ENCODE assay signal across 15 mouse cellular contexts in the genomic region with DNA sequence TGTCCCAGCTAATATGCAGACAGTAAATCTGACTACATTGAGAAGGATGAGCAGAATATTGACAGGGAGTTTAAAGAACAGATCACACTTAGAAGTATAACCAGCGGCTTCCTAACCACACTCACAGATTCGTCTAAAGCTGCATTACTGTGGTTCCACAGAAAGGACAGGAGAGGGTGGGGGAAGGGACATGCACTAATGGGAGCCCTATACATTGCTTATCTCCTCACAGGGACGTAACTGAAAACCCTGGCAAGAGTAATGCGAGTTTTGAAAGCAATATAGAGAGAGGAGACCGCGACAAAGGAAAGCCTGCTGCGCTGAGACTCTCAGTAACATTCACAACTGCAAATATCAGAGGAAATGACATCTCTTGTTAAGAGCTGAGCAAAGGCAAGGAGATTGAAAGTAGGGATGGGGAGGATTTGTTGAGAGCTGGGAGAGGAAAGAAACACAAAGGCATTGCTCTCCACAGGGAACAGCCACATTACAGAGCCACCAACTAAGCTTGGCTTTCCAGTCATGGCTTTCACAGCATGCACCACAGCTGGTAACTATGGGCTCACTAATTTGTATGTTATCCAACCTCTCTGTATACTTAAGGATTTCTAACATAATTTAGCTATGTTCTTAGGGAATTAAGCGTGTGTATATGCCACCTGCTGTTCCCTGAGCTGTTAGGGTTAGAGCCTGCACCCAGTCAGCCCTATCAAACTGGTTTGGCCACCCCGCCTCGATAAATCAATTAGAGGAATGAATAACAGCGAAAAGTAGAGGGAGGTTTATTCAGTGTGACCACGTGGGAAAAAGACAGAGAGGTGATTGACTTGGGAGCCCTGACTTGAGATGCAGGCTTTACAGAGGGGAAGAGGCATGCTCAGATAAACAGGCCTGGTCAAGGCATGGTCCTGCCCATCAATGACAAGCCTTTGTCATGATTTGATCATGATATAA. TPM values are rescaled to one million over a fixed set of nuclear protein-coding genes. Genes with fewer than 3 reads are reported as not detected.
DNase-seq lines count a peak whose midpoint lies in the region; ATAC-seq lines count a peak whose summit lies in the region.
"Had no signal": no experiment of that assay in that cellular context is flagged by ENCODE, and none has a peak within 500 bp of the region (broad histone marks: within the 10 kb centered on the region; RNA-seq: fewer than 3 reads in every experiment).

No protein-coding gene starts in this region.

- H3K4me2 ChIP-seq in neural tube, embryonic 11.5 days (ENCODE audit: low read depth) = no peak overlapping the region
- H3K4me2 ChIP-seq in forebrain, embryonic 16.5 days (ENCODE audit: low read length) = peak overlapping the region; percentile 19; the same call in 1 of the 2 replicates
- 0 out of 2 replicates have a peak overlapping the region, but pooled peaks have one; percentile 2 for H3K4me2 ChIP-seq in midbrain, embryonic 11.5 days
- H3K4me2 ChIP-seq in stomach, embryonic 15.5 days = peak overlapping the region; percentile 35
- H3K4me2 ChIP-seq: embryonic facial prominence, embryonic 13.5 days; limb, embryonic 12.5 days had no signal

- H3K27me3 ChIP-seq in neural tube, embryonic 11.5 days (ENCODE audit: control insufficient read depth, insufficient read depth, low read length) = no peaks in the 10 kb centered on the region
- H3K27me3 ChIP-seq in forebrain, embryonic 16.5 days (replicated peaks; ENCODE audit: control insufficient read depth, insufficient read depth, low read length) = no peaks in the 10 kb centered on the region
- no peaks in the 10 kb centered on the region for H3K27me3 ChIP-seq in midbrain, embryonic 11.5 days (ENCODE audit: control insufficient read depth, insufficient read depth, low read length)
- no peaks in the 10 kb centered on the region for H3K27me3 ChIP-seq in stomach, embryonic 15.5 days (replicated peaks)
- H3K27me3 ChIP-seq: embryonic facial prominence, embryonic 13.5 days; limb, embryonic 12.5 days had no signal

- H3K27ac ChIP-seq in neural tube, embryonic 11.5 days (ENCODE audit: low read depth, low read length) = no peak overlapping the region
- no peak overlapping the region; the same call in 1 of the 2 replicates for H3K27ac ChIP-seq in forebrain, embryonic 16.5 days (ENCODE audit: low read length)
- H3K27ac ChIP-seq in midbrain, embryonic 11.5 days (ENCODE audit: low read depth, low read length) = no peak overlapping the region
- H3K27ac ChIP-seq in stomach, embryonic 15.5 days = peak overlapping the region; percentile 46; the same call in 1 of the 2 replicates
- H3K27ac ChIP-seq: embryonic facial prominence, embryonic 13.5 days; gastrocnemius, adult 2 months; limb, embryonic 12.5 days; macrophage had no signal

- H3K4me3 ChIP-seq in neural tube, embryonic 11.5 days (ENCODE audit: low read depth, low read length) = no peak overlapping the region
- no peak overlapping the region for H3K4me3 ChIP-seq in forebrain, embryonic 16.5 days (replicated peaks; ENCODE audit: low read length)
- H3K4me3 ChIP-seq in midbrain, embryonic 11.5 days (ENCODE audit: low read depth, low read length) = no peak overlapping the region
- no peak overlapping the region for H3K4me3 ChIP-seq in stomach, embryonic 15.5 days (replicated peaks)
- H3K4me3 ChIP-seq: embryonic facial prominence, embryonic 13.5 days; gastrocnemius, adult 2 months; limb, embryonic 12.5 days had no signal

- no peaks in the 10 kb centered on the region for H3K9me3 ChIP-seq in neural tube, embryonic 11.5 days (ENCODE audit: control insufficient read depth, low read length)
- no peaks in the 10 kb centered on the region for H3K9me3 ChIP-seq in forebrain, embryonic 16.5 days (ENCODE audit: control insufficient read depth, low read length)
- no peaks in the 10 kb centered on the region for H3K9me3 ChIP-seq in midbrain, embryonic 11.5 days (ENCODE audit: control insufficient read depth, low read length)
- no peaks in the 10 kb centered on the region for H3K9me3 ChIP-seq in stomach, embryonic 15.5 days
- H3K9me3 ChIP-seq: embryonic facial prominence, embryonic 13.5 days; limb, embryonic 12.5 days had no signal

- no peaks in the 10 kb centered on the region for H3K4me1 ChIP-seq in neural tube, embryonic 11.5 days (ENCODE audit: control insufficient read depth, insufficient read depth, low read length)
- H3K4me1 ChIP-seq in forebrain, embryonic 16.5 days (replicated peaks; ENCODE audit: control insufficient read depth, insufficient read depth, low read length) = peaks cover 7% of the 10 kb centered on the region
- H3K4me1 ChIP-seq in midbrain, embryonic 11.5 days (ENCODE audit: control insufficient read depth, insufficient read depth, low read length) = 0 out of 2 replicates have a peak, but pooled peaks cover 2% of the 10 kb centered on the region
- peaks cover 9% of the 10 kb centered on the region; the same call in 1 of the 2 replicates for H3K4me1 ChIP-seq in stomach, embryonic 15.5 days

- H3K36me3 ChIP-seq in neural tube, embryonic 11.5 days (ENCODE audit: control insufficient read depth, insufficient read depth, low read length) = no peaks in the 10 kb centered on the region
- no peaks in the 10 kb centered on the region for H3K36me3 ChIP-seq in forebrain, embryonic 16.5 days (ENCODE audit: control insufficient read depth, insufficient read depth)
- no peaks in the 10 kb centered on the region for H3K36me3 ChIP-seq in midbrain, embryonic 11.5 days (ENCODE audit: control insufficient read depth, insufficient read depth, low read length)
- H3K36me3 ChIP-seq in stomach, embryonic 15.5 days = no peaks in the 10 kb centered on the region
- H3K36me3 ChIP-seq: embryonic facial prominence, embryonic 13.5 days; limb, embryonic 12.5 days had no signal

- WGBS in neural tube, embryonic 11.5 days = 12% methylated on average over 12 of the region's 12 CpGs
- 6% methylated on average over 12 of the region's 12 CpGs for WGBS in forebrain, embryonic 16.5 days
- WGBS in midbrain, embryonic 11.5 days = 6% methylated on average over 12 of the region's 12 CpGs
- 24% methylated on average over 12 of the region's 12 CpGs for WGBS in stomach, embryonic 15.5 days

- ATAC-seq in neural tube, embryonic 11.5 days (ENCODE audit: insufficient read depth, low FRiP score, low TSS enrichment) = peak; percentile 45
- ATAC-seq in forebrain, embryonic 16.5 days = peak; percentile 75
- peak; percentile 86 for ATAC-seq in midbrain, embryonic 11.5 days (ENCODE audit: low FRiP score)
- ATAC-seq in stomach, embryonic 15.5 days (ENCODE audit: insufficient read depth, low FRiP score, low read depth) = peak; percentile 91
- ATAC-seq: inflammation-experienced regulatory T-cells, adult 6 months had no signal

- no peak for DNase-seq in neural tube, embryonic 11.5 days (ENCODE audit: low spot score)
- DNase-seq in neural tube, embryonic 10.5 days (ENCODE audit: extremely low spot score, low spot score) = no peak
- DNase-seq in midbrain, embryonic 11.5 days (ENCODE audit: low spot score, missing footprints) = peak; percentile 86
- DNase-seq in T-cell, adult 2 months (ENCODE audit: low spot score) = no peak
- no peak for DNase-seq in layer of hippocampus, adult 9-11 months
- no peak for DNase-seq in left cerebral cortex, adult 8-10 months (ENCODE audit: low spot score in 2 of 2)
- DNase-seq: gastrocnemius, adult 2 months; thymus, adult 18-20 months had no signal

- no peak overlapping the region for H3K9ac ChIP-seq in neural tube, embryonic 11.5 days (ENCODE audit: low read length)
- H3K9ac ChIP-seq in forebrain, embryonic 16.5 days (replicated peaks; ENCODE audit: low read depth, low read length) = 0 out of 2 replicates have a peak overlapping the region, but pooled peaks have one; percentile 6
- H3K9ac ChIP-seq in midbrain, embryonic 11.5 days (ENCODE audit: low read length) = no peak overlapping the region
- H3K9ac ChIP-seq in stomach, embryonic 15.5 days = no peak overlapping the region
- H3K9ac ChIP-seq: embryonic facial prominence, embryonic 13.5 days; limb, embryonic 12.5 days had no signal

RNA-seq across cellular contexts. Expression of gene Cxcl13, which starts 34.9 kb away (rescaled TPM):
- 0.33 and 0.64 TPM in 2 replicates for polyA plus RNA-seq in neural tube, embryonic 11.5 days (2014; fragmentation: Nextera tagmentation; extraction: Ambion mirVana)
- not detected in 2 replicates for polyA plus RNA-seq in forebrain, embryonic 16.5 days (2015; fragmentation: Nextera tagmentation; extraction: Ambion mirVana)
- not detected in 2 replicates for polyA plus RNA-seq in midbrain, embryonic 11.5 days (2014; fragmentation: Nextera tagmentation; extraction: Ambion mirVana)
- polyA plus RNA-seq in stomach, embryonic 15.5 days (2015; fragmentation: Nextera tagmentation; extraction: Ambion mirVana) = 29.7 and 31.9 TPM in 2 replicates
- total RNA-seq in left cerebral cortex, adult 8-10 months (2022) = 1 to 10 TPM in 1 of 4 experiments, under 1 TPM in 1, not detected in 2; 0.30 to 1.1 TPM
- total RNA-seq: ES-E14 had no signal
- polyA plus RNA-seq: macrophage had no signal

Comparison
In these comparisons a context has a peak if more than half of its experiments do, and no peak if none do; other contexts are left out.
1. RNA of gene Cxcl13, which starts 34.9 kb away (polyA plus RNA-seq): 29.7 to 31.9 TPM in stomach, embryonic 15.5 days; 0.33 to 0.64 TPM in neural tube, embryonic 11.5 days, not detected in forebrain, embryonic 16.5 days and not detected in midbrain, embryonic 11.5 days; every median in the first group is over 10 times any median in the second.
2. Peak in every context shown above with its lines, with median percentiles within 50 percentile points of each other: ATAC-seq.